Mouse (Mus musculus) myocyte (in vitro differentiated cells): Measurements from ENCODE around the gene Dclk2. TPM values are rescaled to one million over a fixed set of nuclear protein-coding genes. Genes with fewer than 3 reads are reported as not detected.

Experiments used
- H3K27me3 ChIP-seq: one replicate; pipeline ENCODE4 v1.6.1; 2011; ENCODE audit not compliant: control insufficient read depth, insufficient read depth, insufficient read length
- H3K36me3 ChIP-seq: one replicate; pipeline ENCODE4 v1.6.1; 2011; ENCODE audit not compliant: control insufficient read depth, insufficient read depth
- H3K4me2 ChIP-seq: one replicate; pipeline ENCODE4 v1.6.1; 2011; ENCODE audit warnings: low read depth, control low read depth
- H3K4me3 ChIP-seq: one replicate; pipeline ENCODE4 v1.5.1; 2011; ENCODE audit warnings: mild to moderate bottlenecking, control low read depth, moderate library complexity
- H3K79me2 ChIP-seq: one replicate; pipeline ENCODE4 v1.6.1; 2011; ENCODE audit not compliant: control insufficient read depth, insufficient read depth
- H3ac ChIP-seq: one replicate; pipeline ENCODE4 v1.6.1; 2011; ENCODE audit not compliant: control insufficient read depth, insufficient read length
- CEBPB ChIP-seq: IDR thresholded peaks from 2 replicates; pipeline ENCODE4 v1.6.1; 2011; ENCODE audit warnings: mild to moderate bottlenecking, moderate library complexity; ENCODE audit not compliant: poor library complexity, insufficient read depth, severe bottlenecking
- E2F4 ChIP-seq: IDR thresholded peaks from one replicate; pipeline ENCODE4 v1.6.1; 2011; ENCODE audit warnings: mild to moderate bottlenecking, control low read depth, moderate library complexity; ENCODE audit not compliant: insufficient read depth
- MAX ChIP-seq: IDR thresholded peaks from one replicate; pipeline ENCODE4 v1.6.1; 2011; ENCODE audit warnings: low read depth, mild to moderate bottlenecking, control low read depth
- MYOD1 ChIP-seq, 3 experiments: IDR thresholded peaks; one replicate each; pipeline ENCODE4 v1.6.1; 2011; ENCODE audit warnings: control low read depth in 2 of 3, low read depth in 2 of 3, mild to moderate bottlenecking in 2 of 3, moderate library complexity in 1 of 3; ENCODE audit not compliant: insufficient read length in 2 of 3, control insufficient read depth in 1 of 3
- MYOG ChIP-seq, 3 experiments: IDR thresholded peaks; one replicate each; pipeline ENCODE4 v1.6.1; 2011; ENCODE audit warnings: control low read depth in 2 of 3, low read depth in 2 of 3, mild to moderate bottlenecking in 2 of 3; ENCODE audit not compliant: insufficient read length in 2 of 3, control insufficient read depth in 1 of 3, insufficient read depth in 1 of 3
- POLR2A ChIP-seq: IDR thresholded peaks from one replicate; pipeline ENCODE4 v1.6.1; 2011; ENCODE audit warnings: low read depth, mild to moderate bottlenecking, control low read depth, moderate library complexity; ENCODE audit not compliant: insufficient read length
- POLR2AphosphoS2 ChIP-seq: IDR thresholded peaks from one replicate; pipeline ENCODE4 v1.6.1; 2011; ENCODE audit warnings: low read depth, control low read depth; ENCODE audit not compliant: insufficient read length
- REST ChIP-seq: IDR thresholded peaks from one replicate; pipeline ENCODE4 v1.6.1; 2011; ENCODE audit warnings: mild to moderate bottlenecking, control low read depth, moderate library complexity; ENCODE audit not compliant: insufficient read depth, insufficient read length
- SRF ChIP-seq: IDR thresholded peaks from one replicate; pipeline ENCODE4 v1.6.1; 2011; ENCODE audit warnings: low read depth; ENCODE audit not compliant: control insufficient read depth, insufficient read length
- TCF12 ChIP-seq: IDR thresholded peaks from one replicate; pipeline ENCODE4 v1.6.1; 2011; ENCODE audit warnings: mild to moderate bottlenecking, control low read depth; ENCODE audit not compliant: poor library complexity, insufficient read depth, severe bottlenecking
- TCF3 ChIP-seq: IDR thresholded peaks from one replicate; pipeline ENCODE4 v1.6.1; 2011; ENCODE audit warnings: low read depth, control low read depth; ENCODE audit not compliant: insufficient read length
- USF1 ChIP-seq: IDR thresholded peaks from one replicate; pipeline ENCODE4 v1.6.1; 2011; ENCODE audit warnings: low read depth, mild to moderate bottlenecking, control low read depth, moderate library complexity
- polyA plus RNA-seq: library from polyadenylated mRNA; unstranded; fragments of >200 nt; fragmentation: generic; extraction: Trizol; gene quantifications from one replicate; pipeline ENCODE4 v1.2.1, GENCODE M21; 2012; ENCODE audit warnings: missing spikeins

The Dclk2 gene
- polyA plus RNA-seq, 1 experiment: 1.8 TPM

DNA sequence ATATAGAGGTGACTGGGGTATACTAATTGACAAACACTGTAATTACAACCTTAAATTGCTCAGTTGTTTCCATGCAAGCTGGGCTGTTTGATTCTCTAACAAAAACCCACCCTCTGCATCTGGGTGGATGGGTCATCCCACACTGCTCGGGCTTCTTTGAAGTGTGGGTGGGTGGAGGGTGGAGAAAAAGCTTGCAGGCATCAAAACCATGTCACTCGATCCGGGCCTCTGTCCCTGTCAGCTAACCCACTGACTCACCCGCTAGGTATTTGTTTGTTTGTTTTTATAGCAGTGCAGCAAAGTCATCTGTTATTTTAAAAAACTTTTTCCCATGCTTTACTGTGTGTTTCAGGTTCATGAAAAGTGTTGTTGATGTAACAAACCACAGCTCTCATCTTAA, 34.7 kb upstream of the Dclk2 start:
- Histone ChIP-seq H3K4me3 (no peak overlapping the region), H3ac (no peak overlapping the region), H3K79me2 (no peaks in the 10 kb centered on the region), H3K4me2 (no peak overlapping the region), H3K36me3 (no peaks in the 10 kb centered on the region), H3K27me3 (no peaks in the 10 kb centered on the region)
- TF ChIP-seq E2F4: no peak
- TF ChIP-seq TCF12: no peak
- no peak for TF ChIP-seq POLR2A
- TF ChIP-seq MYOD1 (IDR thresholded peaks at IDR 0.05; ENCODE audit: control insufficient read depth in 1 of 3, insufficient read length in 2 of 3, low read depth in 2 of 3): no peak
- no peak for TF ChIP-seq USF1
- no peak for TF ChIP-seq MYOG (IDR thresholded peaks at IDR 0.05; ENCODE audit: control insufficient read depth in 1 of 3, insufficient read depth in 1 of 3, insufficient read length in 2 of 3, low read depth in 2 of 3)
- no peak for TF ChIP-seq SRF
- no peak for TF ChIP-seq TCF3
- TF ChIP-seq POLR2AphosphoS2: no peak

DNA sequence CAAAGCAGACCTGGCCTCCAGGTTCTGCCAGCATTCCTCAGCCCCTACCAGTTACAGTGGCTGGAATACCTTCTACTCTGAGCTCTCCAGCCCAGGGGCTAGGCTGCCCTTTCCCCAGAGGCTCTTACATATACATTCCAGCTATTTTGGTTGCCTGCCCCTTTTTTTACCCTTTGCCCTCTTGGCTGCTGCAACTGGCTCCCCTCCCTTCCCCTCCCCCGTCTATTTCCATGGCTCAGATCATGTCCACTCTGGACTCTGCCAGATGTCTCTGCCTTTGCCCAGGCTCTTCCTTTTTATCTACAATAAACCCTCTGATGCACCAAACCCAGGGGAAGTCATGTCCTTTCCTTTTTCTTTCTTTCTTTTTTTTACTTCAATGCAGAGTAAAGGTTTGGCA, 33.9 kb upstream of the Dclk2 start:
- H3K36me3 ChIP-seq: no peaks in the 10 kb centered on the region
- no peak for TF ChIP-seq USF1
- no peak for TF ChIP-seq POLR2A
- no peak for TF ChIP-seq TCF12
- TF ChIP-seq CEBPB: no peak
- TF ChIP-seq TCF3: no peak
- no peak for TF ChIP-seq MYOG (IDR thresholded peaks at IDR 0.05; ENCODE audit: control insufficient read depth in 1 of 3, insufficient read depth in 1 of 3, insufficient read length in 2 of 3, low read depth in 2 of 3)
- TF ChIP-seq REST: no peak
- no peak for TF ChIP-seq MYOD1 (IDR thresholded peaks at IDR 0.05; ENCODE audit: control insufficient read depth in 1 of 3, insufficient read length in 2 of 3, low read depth in 2 of 3)
- H3K27me3 ChIP-seq: no peaks in the 10 kb centered on the region
- no peak overlapping the region for H3K4me2 ChIP-seq
- H3ac ChIP-seq: no peak overlapping the region
- no peak overlapping the region for H3K4me3 ChIP-seq
- no peaks in the 10 kb centered on the region for H3K79me2 ChIP-seq

DNA sequence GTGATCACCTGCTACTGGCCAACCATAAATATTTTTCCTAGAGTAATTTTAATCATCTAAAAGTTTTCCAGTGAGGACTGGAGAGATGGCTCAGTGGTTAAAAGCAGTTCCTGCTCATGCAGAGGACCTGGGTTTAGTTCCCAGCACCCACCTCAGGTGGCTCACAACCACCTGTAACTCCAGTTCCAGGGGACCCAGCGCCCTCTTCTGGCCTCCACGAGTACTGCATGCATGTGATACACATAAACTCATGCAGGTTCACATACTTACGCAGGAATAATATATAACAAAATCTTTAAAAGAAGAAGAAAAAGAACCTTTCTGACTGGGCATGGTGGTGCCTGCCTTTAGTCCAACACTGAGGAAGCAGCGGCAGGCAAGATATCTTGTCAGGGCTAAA, 33.2 kb upstream of the Dclk2 start:
- H3K79me2 ChIP-seq: no peaks in the 10 kb centered on the region
- no peak overlapping the region for H3K4me3 ChIP-seq
- no peaks in the 10 kb centered on the region for H3K36me3 ChIP-seq
- no peaks in the 10 kb centered on the region for H3K27me3 ChIP-seq
- TF ChIP-seq TCF3: no peak
- no peak for TF ChIP-seq POLR2AphosphoS2
- no peak for TF ChIP-seq REST
- no peak for TF ChIP-seq CEBPB
- TF ChIP-seq POLR2A: no peak
- TF ChIP-seq SRF: no peak
- TF ChIP-seq TCF12: no peak
- H3ac ChIP-seq: no peak overlapping the region
- H3K4me2 ChIP-seq: no peak overlapping the region

DNA sequence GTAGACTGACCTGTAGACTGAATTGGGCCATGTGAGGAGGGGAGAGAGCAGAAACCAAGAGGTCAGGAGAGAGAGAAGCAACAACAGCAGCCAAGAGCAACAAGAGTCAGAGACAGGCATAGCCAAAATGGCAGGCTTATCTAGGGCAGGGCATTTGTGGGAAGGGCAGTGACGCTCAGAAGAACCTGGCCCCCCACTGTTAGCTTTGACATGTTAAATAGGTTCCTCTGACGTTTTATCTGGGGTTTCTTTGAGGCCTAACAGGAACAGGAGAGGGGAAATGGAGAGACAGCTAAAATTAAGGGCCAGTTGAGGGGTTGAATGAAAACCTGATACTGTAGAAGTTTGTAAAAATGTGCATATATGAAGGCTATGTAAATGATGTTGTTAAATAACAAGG, 30.0 kb upstream of the Dclk2 start:
- H3K27me3 ChIP-seq: no peaks in the 10 kb centered on the region
- H3ac ChIP-seq: no peak overlapping the region
- no peak for TF ChIP-seq SRF
- TF ChIP-seq POLR2AphosphoS2: no peak
- no peak for TF ChIP-seq CEBPB
- no peak for TF ChIP-seq POLR2A
- no peak for TF ChIP-seq MAX
- TF ChIP-seq MYOD1 (IDR thresholded peaks at IDR 0.05; ENCODE audit: control insufficient read depth in 1 of 3, insufficient read length in 2 of 3, low read depth in 2 of 3): no peak
- no peak overlapping the region for H3K4me2 ChIP-seq
- no peaks in the 10 kb centered on the region for H3K36me3 ChIP-seq
- H3K4me3 ChIP-seq: no peak overlapping the region
- H3K79me2 ChIP-seq: no peaks in the 10 kb centered on the region

DNA sequence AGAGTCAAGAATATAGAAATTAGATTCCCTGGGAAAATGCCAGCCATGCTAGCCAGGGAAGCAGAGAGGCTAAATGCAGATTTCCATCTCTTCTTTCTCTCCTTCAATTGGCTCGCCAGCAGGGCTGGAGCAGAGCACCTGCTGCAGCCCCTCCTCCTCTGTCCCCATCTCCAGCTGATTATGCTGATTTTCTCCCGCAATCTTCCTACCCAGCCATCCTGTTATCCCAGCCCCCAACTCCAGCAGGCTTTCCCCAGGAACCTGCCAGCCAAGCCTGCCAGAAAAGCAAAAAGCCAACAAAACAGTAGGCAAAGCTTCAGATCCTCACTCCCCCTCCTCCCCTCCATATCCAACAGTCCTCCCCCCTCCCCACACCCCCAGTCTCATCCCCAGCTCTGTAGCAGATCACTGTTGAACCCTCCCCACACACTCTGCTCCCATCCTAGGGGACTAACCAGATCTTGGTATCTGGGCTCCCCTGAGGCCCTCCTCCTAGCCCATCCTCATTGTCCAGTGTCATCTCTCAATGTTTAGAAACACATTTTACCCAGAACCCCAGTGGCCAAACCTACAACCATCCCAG, 15.7 kb upstream of the Dclk2 start:
- no peak overlapping the region for H3ac ChIP-seq
- no peak overlapping the region for H3K4me3 ChIP-seq
- no peak overlapping the region for H3K4me2 ChIP-seq
- H3K79me2 ChIP-seq: no peaks in the 10 kb centered on the region
- H3K36me3 ChIP-seq: no peaks in the 10 kb centered on the region
- H3K27me3 ChIP-seq: no peaks in the 10 kb centered on the region
- TF ChIP-seq USF1 (no peak), TCF12 (no peak), MYOD1 (IDR thresholded peaks at IDR 0.05; ENCODE audit: control insufficient read depth in 1 of 3, insufficient read length in 2 of 3, low read depth in 2 of 3) (no peak), MYOG (IDR thresholded peaks at IDR 0.05; ENCODE audit: control insufficient read depth in 1 of 3, insufficient read depth in 1 of 3, insufficient read length in 2 of 3, low read depth in 2 of 3) (no peak), SRF (no peak), CEBPB (no peak), MAX (no peak), TCF3 (no peak)
